Mouse (Mus musculus): ENCODE results near the gene Ptpn12. TPM values are rescaled to one million over a fixed set of nuclear protein-coding genes. Genes with fewer than 3 reads are reported as not detected.
"Not testable (repeated sequence)": the region's sequence is repeated elsewhere in the genome, so short reads cannot be mapped to it uniquely, and the experiment has no call there.

Ptpn12 gene
- total RNA-seq, 2 experiments from 2014 or later: 38.1 to 38.8 TPM

- DNase-seq (ENCODE audit: low spot score in 2 of 2): peak in 1 of 2 experiments; percentile 33
- intact Hi-C loops (cut with DNase I): loop anchor here (10.0 kb wide), 1 partner anchor 158 kb away; no protein-coding TSS in a partner anchor
Observed at GRCm38 (mm10) chr5:20963295-20963694, 92.4 kb downstream of the Ptpn12 start.

GRCm38 (mm10) chr5:20960927-20961326 lies 94.8 kb downstream of the Ptpn12 start:
- DNase-seq (ENCODE audit: low spot score in 2 of 2): no peak
- intact Hi-C loops (cut with DNase I): loop anchor here (10.0 kb wide), 1 partner anchor 156 kb away; no protein-coding TSS in a partner anchor

- intact Hi-C loops (cut with DNase I): no loop called here
- no peak for DNase-seq (ENCODE audit: low spot score in 2 of 2)
Observed at GRCm38 (mm10) chr5:20956298-20956697, 99.4 kb downstream of the Ptpn12 start, which contains the start of gene Rsbn1l. Gene Rsbn1l, minus strand, starts transcription at chr5:20956398.

GRCm38 (mm10) chr5:20955114-20955835 lies 100.4 kb downstream of the Ptpn12 start:
- no peak for DNase-seq (ENCODE audit: low spot score in 2 of 2)
- intact Hi-C loops (cut with DNase I): no loop called here

- DNase-seq (ENCODE audit: low spot score in 2 of 2): no peak
- intact Hi-C loops (cut with DNase I): no loop called here
Observed at GRCm38 (mm10) chr5:20952337-20952925, 103.3 kb downstream of the Ptpn12 start.

- peak; percentile 96 to 98 for DNase-seq (ENCODE audit: low spot score in 2 of 2)
- intact Hi-C loops (cut with DNase I): loop anchor here (2.0 kb wide), 2 partner anchors 37 to 105 kb away; no protein-coding TSS in a partner anchor
Observed at GRCm38 (mm10) chr5:20951666-20952281, 103.9 kb downstream of the Ptpn12 start.

GRCm38 (mm10) chr5:20950855-20951650 lies 104.7 kb downstream of the Ptpn12 start:
- peak in 1 of 2 experiments; percentile 65 for DNase-seq (ENCODE audit: low spot score in 2 of 2)
- intact Hi-C loops (cut with DNase I): loop anchor here (2.0 kb wide), 2 partner anchors 36 to 106 kb away; no protein-coding TSS in a partner anchor

GRCm38 (mm10) chr5:20950516-20950854 lies 105.2 kb downstream of the Ptpn12 start:
- intact Hi-C loops (cut with DNase I): loop anchor here (2.0 kb wide), 2 partner anchors 36 to 106 kb away; no protein-coding TSS in a partner anchor
- no peak for DNase-seq (ENCODE audit: low spot score in 2 of 2)

- no peak for DNase-seq (ENCODE audit: low spot score in 2 of 2)
- intact Hi-C loops (cut with DNase I): loop anchor here (2.0 kb wide), 2 partner anchors 35 to 107 kb away; no protein-coding TSS in a partner anchor
Observed at GRCm38 (mm10) chr5:20950093-20950492, 105.6 kb downstream of the Ptpn12 start.

- no peak for DNase-seq (ENCODE audit: low spot score in 2 of 2)
- intact Hi-C loops (cut with DNase I): no loop called here
Observed at GRCm38 (mm10) chr5:20946906-20947305, 108.8 kb downstream of the Ptpn12 start.

- no peak for DNase-seq (ENCODE audit: low spot score in 2 of 2)
- intact Hi-C loops (cut with DNase I): no loop called here
Observed at GRCm38 (mm10) chr5:20944961-20945748, 110.6 kb downstream of the Ptpn12 start.

- intact Hi-C loops (cut with DNase I); DNase-seq (ENCODE audit: low spot score in 2 of 2): not testable (repeated sequence)
Observed at GRCm38 (mm10) chr5:20943791-20944190, 111.9 kb downstream of the Ptpn12 start.

GRCm38 (mm10) chr5:20942523-20942922 lies 113.2 kb downstream of the Ptpn12 start:
- DNase-seq (ENCODE audit: low spot score in 2 of 2): no peak
- intact Hi-C loops (cut with DNase I): no loop called here

- no peak for DNase-seq (ENCODE audit: low spot score in 2 of 2)
- intact Hi-C loops (cut with DNase I): no loop called here
Observed at GRCm38 (mm10) chr5:20941205-20941604, 114.5 kb downstream of the Ptpn12 start.

- DNase-seq (ENCODE audit: low spot score in 2 of 2): no peak
- intact Hi-C loops (cut with DNase I): no loop called here
Observed at GRCm38 (mm10) chr5:20940696-20941095, 115.0 kb downstream of the Ptpn12 start.

GRCm38 (mm10) chr5:20940040-20940571 lies 115.6 kb downstream of the Ptpn12 start:
- DNase-seq (ENCODE audit: low spot score in 2 of 2): no peak
- intact Hi-C loops (cut with DNase I): no loop called here

- intact Hi-C loops (cut with DNase I): no loop called here
- DNase-seq (ENCODE audit: low spot score in 2 of 2): peak; percentile 20 to 35
Observed at GRCm38 (mm10) chr5:20938523-20938922, 117.2 kb downstream of the Ptpn12 start.

All from left cerebral cortex, postnatal 25 days (tissue).